Mouse (Mus musculus): ENCODE measurements around the gene Pacsin3.

DNA sequence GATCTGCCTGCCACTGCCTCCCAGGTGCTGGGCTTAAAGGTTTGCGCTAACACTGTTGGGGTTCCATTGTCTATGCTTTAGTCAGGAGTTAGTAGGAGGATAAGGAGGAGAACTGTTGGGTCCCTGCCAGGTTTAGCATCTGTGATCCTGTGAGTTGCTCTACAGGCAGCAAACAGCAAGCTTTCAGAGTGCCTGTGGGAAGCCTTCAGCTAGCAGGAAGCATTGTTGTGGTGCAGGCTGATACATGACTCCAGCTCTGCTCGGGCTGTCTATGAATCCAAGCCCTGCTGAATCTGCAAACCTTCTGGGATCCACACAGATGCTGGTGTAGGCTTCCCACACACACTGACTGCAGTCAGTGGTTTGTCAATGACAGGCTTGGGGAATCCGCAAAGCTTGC is 12.3 kb upstream of the Pacsin3 start:
- TF ChIP-seq GATA1 (IDR thresholded peaks at IDR 0.05; ENCODE audit: borderline replicate concordance, low read length): no peak
- TF ChIP-seq FLI1 (IDR thresholded peaks at IDR 0.05; ENCODE audit: low read length): no peak

Data from megakaryocyte, embryonic 14.5 days (primary cell).